Comparison of ENCODE assay signal across 29 mouse cellular contexts in the genomic region with DNA sequence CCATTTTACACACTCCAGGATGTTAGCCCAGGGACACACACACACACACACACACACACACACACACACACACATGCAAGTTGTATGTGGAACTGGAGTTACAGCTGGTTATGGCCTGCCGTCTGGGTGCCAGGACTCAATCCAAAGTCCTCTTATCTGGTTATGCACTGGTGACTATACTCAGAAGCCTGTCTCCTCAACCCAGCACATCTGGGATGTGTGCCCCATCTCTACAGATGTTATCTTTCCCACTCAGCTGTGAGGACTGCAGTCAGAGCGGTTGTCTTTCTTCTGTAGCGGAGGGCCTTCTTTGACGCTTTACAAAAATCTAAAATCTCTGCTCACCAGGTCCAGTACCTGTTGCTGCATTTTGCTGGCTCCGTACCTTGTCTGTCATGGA. TPM values are rescaled to one million over a fixed set of nuclear protein-coding genes. Genes with fewer than 3 reads are reported as not detected.
"Had no signal": no experiment of that assay in that cellular context is flagged by ENCODE, and none has a peak within 500 bp of the region (broad histone marks: within the 10 kb centered on the region; RNA-seq: fewer than 3 reads in every experiment).

No protein-coding gene starts in this region.

- H3K4me3 ChIP-seq: gastrocnemius, adult 2 months; heart, embryonic 10.5 days; heart, embryonic 12.5 days; hindbrain, embryonic 10.5 days; hindbrain, embryonic 12.5 days; intestine, embryonic 15.5 days; layer of hippocampus, adult 2 months; left cerebral cortex, adult 2 months; limb, embryonic 13.5 days; limb, embryonic 15.5 days had no signal

- H3K27ac ChIP-seq: gastrocnemius, adult 2 months; heart, embryonic 10.5 days; hindbrain, embryonic 10.5 days; hindbrain, embryonic 12.5 days; hindbrain, embryonic 14.5 days; intestine, embryonic 15.5 days; layer of hippocampus, adult 2 months; left cerebral cortex, adult 2 months; limb, embryonic 13.5 days; limb, embryonic 15.5 days had no signal

- H3K9ac ChIP-seq: heart, embryonic 12.5 days; hindbrain, embryonic 12.5 days; hindbrain, embryonic 14.5 days; intestine, embryonic 15.5 days; limb, embryonic 13.5 days; limb, embryonic 15.5 days had no signal

- H3K4me2 ChIP-seq: heart, embryonic 12.5 days; hindbrain, embryonic 12.5 days; hindbrain, embryonic 14.5 days; intestine, embryonic 15.5 days; limb, embryonic 13.5 days; limb, embryonic 15.5 days had no signal

- H3K36me3 ChIP-seq: hindbrain, embryonic 10.5 days; hindbrain, embryonic 12.5 days; intestine, embryonic 15.5 days; limb, embryonic 13.5 days; limb, embryonic 15.5 days had no signal

- H3K9me3 ChIP-seq: heart, embryonic 10.5 days; hindbrain, embryonic 12.5 days; intestine, embryonic 15.5 days; limb, embryonic 13.5 days; limb, embryonic 15.5 days had no signal

- DNase-seq: gastrocnemius, adult 2 months; gastrocnemius, postnatal 10 days; gastrocnemius, postnatal 25 days; heart, postnatal 4 days; kidney, adult 18-20 months; kidney, adult 8-10 months; kidney, postnatal 10 days; kidney, postnatal 25 days; kidney, postnatal 4 days had no signal

- ATAC-seq: hindbrain, embryonic 16.5 days; inflammation-experienced regulatory T-cells, adult 6 months; intestine, embryonic 15.5 days; intestine, postnatal 0 days had no signal

RNA-seq across cellular contexts. Expression of a gene that starts 29.9 kb away (rescaled TPM):
- total RNA-seq: gastrocnemius, adult 2 months; gastrocnemius, postnatal 25 days; heart, adult 18-20 months; heart, adult 8-10 months; layer of hippocampus, adult 2 months; layer of hippocampus, postnatal 10 days; layer of hippocampus, postnatal 25 days; left cerebral cortex, adult 2 months; left cerebral cortex, postnatal 14 days; left cerebral cortex, postnatal 36 days had no signal
- polyA plus RNA-seq: liver, adult 2 months had no signal
